Mouse (Mus musculus) ZHBTc4 (cell line): ENCODE measurements around the gene Zp3.
A peak's percentile ranks its signal among the peaks of the same experiment; 100 is the strongest.

ENCODE experiments used
- DNase-seq: peaks from one replicate; pipeline ENCODE4 v3.0.0-alpha.2; 2011; ENCODE audit warnings: low read depth, low spot score

Gene Zp3

DNA sequence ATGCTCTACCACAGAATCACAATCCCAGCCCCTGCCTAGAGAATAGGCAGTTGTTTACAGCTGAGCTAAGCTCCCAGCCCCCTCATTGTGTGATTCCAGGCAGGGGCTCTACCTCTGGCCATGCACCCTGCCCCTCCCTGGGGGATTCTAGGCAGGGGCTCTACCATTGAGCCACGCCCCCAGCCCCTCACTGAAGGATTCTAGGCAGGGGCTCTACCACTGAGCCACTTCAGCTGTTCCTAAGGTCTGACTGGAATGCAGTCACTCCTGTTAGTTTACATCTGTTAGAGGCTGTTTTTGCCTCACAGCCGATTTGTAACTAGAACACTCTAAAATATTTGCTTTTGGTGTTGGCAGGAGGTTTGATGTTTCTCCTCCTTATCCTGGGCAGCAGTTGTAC is 22.4 kb downstream of the Zp3 start:
- DNase-seq: peak; percentile 62

DNA sequence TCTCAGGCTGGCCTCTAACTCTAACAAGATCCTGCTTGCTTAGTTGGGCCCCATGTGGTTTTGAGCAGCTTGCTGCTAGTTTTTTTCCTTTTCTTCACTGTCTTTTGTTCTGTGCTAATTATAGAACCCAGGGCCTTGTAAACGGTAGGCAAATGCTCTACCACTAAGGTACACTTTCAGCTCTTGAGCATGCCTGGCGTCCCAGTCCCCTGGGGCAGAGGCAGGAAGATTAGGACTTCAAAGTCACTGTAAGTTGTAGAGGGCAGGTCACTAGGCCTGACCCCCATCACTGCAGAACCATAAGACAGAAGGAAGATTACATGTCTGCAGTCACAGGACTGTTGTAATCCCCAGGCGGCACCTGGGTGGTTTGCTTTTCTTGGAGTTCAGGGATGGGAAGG is 22.9 kb downstream of the Zp3 start:
- peak; percentile 49 for DNase-seq

DNA sequence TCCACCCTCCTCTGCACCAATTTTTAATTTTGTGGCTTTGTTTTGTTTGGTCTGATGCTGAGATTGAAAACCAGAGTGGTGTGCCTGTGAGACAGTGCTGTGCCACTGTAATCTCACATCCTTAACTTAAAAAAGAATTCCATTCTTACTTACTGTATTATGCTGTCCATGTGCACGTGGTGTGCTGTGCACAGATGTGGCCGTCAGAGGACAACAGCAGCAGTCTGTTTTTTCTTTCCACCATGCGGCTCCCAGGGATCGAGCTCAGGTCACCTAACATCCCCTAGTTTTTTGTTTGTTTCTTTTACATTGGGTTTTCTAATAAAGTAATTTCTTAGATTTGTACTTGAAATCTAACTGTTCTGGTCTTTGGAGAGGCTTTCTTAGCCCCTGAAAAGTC is 24.6 kb downstream of the Zp3 start:
- no peak for DNase-seq

DNA sequence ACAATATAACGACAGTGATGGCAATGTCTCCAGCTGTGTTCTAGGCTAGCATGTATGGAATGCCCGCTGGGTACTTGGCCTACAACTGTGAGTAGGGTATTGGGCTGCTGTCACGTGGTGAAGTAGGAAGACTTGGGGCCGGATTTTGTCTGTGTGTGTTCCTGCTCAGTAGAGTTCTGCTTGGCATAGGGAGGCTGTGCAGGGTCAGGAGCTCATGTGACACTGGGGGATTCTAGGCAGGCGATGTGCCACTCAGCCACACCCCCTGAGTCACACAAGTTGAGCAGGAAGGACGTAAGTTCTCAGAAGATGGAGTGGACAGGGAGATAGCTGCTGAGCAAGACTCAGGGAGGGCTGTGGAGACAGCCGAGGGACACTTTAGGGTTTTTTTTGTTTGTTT is 27.8 kb downstream of the Zp3 start:
- DNase-seq: no peak

DNA sequence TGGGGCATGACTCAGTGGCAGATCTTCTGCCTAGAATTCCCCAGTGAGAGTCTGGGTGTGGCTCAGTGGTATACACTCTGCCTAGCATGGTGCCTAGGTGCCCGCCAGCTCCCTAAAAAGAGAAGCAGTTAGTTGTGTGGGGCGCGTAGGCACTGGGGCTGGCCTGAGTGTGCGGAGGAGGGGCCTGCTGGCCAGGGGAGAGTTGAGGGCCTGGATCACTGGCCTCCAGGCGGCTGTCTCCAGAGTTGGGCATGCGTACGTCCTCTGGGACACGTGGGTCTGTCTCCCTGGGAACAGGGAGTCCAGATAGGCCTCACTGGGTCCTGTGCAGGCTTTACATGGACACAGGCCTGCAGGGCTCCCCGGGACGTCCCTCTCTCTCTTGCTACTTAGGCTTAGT is 35.0 kb downstream of the Zp3 start:
- no peak for DNase-seq

DNA sequence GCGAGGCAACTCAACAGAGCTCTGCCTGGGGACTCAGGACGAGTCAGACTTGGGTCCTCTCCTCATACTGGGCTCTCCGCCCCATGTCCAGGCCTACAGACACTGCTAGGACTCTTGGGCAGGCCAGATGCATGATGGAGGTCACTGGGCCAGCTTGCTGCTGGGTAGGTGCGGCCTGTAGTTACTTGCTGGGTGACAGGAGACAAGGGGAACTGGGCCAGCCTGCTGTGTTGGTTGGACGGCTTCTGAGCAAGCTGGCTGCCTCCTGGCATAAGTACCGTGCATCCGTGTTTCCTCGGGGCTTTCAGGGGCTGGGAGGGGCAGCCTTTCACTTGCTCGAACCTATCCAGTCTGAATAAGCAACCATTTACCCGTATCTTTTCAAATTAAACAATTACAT is 35.7 kb downstream of the Zp3 start:
- DNase-seq: no peak

DNA sequence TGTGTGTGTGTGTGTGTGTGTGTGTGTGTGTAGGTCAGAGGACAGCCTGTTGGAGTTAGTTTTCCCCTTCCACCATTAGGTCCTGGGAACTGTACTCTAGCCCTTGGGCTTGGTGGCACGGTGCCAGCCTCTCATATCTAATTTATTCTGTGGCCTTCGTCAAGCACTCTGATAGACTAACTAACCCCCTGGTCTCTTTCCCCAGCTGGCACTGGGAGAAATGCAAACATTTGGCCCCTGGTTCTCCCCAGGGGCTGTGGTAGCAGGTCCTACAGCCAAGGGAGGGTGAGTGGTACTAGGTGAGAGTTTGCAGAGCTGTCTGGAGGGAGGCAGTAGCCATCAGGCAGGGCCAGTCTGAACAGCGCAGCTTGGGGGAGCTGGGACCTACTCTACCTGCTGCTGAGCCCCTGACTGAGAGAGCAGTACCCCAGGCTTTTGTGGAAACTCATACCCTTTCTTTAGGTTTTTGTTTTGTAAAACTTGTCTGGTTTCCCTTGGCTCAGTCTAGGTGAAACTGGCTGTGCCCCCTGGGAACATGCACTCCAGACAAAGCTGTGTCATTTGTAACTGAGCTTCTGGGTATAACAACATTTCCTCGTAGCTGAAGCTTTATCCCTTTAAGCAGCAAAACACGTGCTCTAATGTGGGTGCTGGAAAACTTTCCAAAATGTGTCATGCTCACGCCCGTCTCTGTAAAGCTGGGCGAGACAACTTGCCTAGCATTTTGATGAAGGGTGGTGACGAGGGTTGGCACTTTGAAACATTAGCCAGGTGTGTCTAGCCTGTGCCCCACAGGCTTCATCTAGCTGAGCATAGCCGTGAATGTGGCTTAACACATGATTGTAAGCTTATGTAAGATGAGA is 36.3 kb downstream of the Zp3 start:
- DNase-seq: peak; percentile 32

DNA sequence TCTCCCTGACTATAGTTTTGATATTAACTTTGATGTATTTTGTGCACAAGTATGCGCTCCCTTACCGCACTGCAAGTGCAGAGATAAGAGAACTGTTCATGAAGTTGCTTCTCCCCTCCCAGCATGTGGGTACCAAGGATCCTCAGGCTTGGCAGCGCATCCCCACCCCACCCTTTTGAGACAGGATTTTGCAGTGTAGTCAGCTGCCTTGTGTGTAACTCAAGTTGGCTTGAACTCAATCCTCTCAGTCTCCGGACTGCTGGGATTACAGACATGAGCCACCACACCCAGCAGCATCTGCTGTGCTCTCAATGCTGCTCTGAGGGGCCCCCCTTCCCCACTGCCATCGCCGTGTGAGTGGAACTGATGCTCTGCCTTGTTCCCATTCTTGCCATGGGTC is 37.4 kb downstream of the Zp3 start:
- no peak for DNase-seq

DNA sequence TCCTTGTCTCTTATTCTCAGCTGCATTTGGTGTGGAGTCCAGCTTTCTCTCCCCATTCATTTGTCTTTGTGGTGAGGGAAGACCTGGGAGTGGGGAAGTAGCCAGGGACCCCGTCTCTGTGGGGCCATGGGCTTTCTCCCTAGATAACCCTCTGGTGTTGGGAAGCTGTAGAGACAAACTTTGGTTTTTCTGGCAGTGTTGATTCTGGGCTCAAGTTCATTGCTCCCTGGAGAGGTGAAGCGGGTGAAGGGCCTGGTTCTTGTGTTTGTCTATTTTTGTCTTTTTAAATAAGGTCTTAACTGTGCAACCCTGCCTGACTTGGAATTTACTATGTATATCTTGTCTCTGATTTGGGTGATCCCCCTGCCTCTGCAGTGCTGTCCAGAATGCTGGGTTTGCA is 38.8 kb downstream of the Zp3 start:
- no peak for DNase-seq

DNA sequence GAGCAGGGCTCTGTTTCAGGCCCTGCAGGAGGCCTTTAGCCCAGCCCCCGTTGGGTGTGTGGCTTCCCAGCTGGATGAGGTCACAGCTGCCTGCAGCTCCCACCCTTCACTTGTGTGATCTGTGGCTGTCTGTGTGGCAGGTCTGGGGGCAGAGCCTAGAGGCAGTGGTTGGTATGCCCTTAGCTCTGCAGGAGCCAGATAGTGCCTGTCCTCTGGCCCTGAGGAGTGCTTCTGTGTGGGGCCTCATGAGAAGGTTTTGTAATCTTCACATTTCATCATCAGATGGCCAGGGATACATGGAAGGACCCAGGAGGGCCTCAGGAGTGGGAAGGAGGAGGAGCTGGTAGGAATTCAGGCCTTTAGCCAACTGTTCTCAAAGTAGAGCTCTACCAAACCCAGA is 40.0 kb downstream of the Zp3 start:
- DNase-seq: peak; percentile 34

DNA sequence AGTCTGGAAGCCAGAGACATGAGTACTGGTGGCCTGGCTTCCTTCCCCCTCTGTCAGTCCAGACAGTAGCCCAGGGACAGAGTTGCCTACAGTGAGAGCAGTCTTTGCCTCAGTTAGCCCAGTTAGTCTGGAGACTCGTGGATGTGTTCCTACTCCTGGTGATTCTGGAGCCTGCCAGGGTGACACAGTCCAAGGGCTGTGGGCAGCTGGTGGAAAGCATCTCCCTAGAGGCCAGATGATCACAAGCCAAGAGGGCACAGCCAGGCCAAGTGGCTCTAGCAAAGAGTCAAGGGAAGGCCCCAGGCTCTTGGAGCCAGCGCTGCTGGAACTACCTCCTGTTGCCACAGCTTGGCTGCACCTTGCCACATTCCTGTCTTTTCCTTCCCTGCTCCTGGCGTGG is 45.8 kb downstream of the Zp3 start:
- no peak for DNase-seq

DNA sequence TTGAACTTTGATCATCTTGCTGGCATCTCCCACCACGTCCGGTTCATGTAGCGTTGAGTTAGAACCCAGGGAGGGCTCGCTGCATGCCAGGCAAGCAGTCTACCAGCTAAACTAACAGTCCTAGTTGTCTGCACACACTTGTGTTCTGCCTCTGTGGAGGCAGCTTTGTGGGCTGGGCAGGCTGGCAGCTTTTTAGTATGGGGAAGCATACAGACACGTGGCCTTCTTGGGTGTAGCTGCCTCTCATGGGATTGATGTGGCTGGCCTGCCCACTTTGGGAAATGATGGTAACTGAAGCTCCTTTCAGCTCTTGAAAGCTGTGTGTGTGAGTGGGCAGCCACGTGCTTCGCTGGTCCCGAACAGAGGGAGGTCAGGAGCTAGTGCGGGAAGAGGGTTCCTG is 47.0 kb downstream of the Zp3 start:
- DNase-seq: no peak

DNA sequence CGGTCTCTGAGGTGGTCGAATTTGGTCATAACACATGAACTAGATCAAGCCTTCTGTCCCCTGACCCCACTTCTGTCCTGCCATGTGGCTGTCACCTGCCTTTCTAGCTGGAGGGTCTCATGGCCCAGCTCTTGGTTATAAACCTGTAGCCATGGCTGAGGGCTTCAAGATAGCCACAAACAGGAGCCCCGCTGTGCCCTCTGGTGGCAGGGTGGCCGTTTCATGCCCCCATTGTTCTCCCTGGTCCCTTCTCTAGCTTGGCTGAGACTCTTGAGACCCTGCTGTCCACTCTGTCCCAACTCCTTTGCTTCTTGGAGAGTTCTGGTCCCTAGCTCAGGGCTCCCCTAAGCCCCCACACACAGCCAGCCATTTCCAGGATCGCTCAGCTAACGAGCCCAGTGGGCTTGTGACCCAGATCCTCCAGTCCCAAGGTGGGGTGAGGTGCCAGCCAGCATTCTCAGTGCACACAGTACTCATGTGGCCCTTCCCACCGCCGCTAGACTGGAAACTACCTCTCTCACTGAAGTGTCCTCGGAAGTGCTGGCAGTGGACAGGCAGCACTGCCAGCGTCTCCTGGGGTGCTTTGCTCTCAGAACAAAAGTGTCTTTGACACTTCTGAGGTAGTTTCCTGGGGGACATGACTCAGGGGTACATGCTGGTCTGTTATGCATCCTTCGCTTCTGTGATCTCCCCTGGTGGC is 47.9 kb downstream of the Zp3 start:
- DNase-seq: no peak

DNA sequence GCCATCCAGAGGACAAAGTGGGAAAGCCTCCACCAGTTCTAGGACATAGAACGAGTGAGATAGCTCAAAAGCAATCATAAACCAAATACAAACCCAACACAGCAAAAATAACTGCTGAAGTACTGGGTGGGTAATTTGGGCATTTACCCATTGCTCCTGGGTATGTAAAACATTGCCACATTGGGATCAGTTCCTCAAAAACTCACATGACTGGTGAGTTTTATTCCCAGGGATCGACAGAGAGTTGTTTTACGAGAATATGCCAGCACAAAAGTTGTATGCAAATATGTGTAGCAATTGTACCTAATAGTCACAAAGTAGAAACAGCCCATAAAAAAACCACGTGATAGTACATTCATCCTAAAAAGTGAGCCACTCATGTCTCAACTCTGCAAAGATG is 55.0 kb downstream of the Zp3 start:
- DNase-seq: no peak

DNA sequence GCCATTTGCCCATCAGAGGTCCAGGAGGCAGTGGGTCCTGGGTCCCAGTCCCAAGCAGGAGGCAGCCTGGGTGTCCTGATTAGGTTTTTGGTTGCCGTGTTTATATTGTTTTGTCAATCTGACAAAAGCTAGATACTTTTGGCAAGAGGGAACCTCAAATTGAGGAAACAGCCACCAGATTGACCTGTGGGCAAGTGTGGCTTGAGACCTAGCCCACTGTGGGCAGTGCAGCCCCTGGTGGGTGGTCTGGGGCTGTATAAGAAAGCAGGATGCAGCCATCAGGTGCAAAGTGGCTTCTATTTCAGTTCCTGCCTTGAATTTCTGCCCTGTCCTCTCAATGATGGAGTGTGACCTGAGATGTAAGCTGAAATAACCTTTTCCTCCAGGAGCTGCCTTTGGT is 55.4 kb downstream of the Zp3 start:
- no peak for DNase-seq

DNA sequence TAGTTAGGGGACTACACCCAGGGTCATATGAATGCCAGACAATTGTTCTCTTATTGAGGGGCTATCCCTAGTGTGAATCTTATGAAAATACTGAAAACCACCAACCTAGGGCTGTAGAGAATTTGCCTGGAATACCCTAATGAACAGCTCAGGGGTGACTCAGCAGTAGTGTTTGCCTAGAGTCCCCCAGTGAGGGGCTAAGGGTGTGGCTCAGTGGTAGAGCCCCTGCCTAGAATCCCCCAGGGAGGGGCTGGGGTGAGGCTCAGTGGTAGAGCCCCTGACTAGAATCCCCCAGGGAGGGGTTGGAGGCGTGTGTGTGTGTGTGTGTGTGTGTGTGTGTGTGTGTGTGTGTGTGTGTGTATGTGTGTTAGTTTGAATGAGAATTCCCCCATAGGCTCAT is 56.8 kb downstream of the Zp3 start:
- DNase-seq: no peak
